Mouse (Mus musculus) forebrain, embryonic 16.5 days (tissue): ENCODE results near the gene Kcnj8. TPM values are rescaled to one million over a fixed set of nuclear protein-coding genes. Genes with fewer than 3 reads are reported as not detected.

Experiments
- ATAC-seq: fragments of 200-750 bp; cut with Nextera tagmentation; 2 replicates; pipeline ENCODE4 v1.8.0; 2017; ENCODE audit warnings: mild to moderate bottlenecking, moderate library complexity
- H3K27ac ChIP-seq: fragments of 300-500 bp; sonication (generic); 2 replicates; pipeline ENCODE4 v1.5.1; 2014; ENCODE audit warnings: low read length, control low read depth
- H3K27me3 ChIP-seq: fragments of 300-500 bp; sonication (generic); replicated peaks from 2 replicates; pipeline ENCODE4 v1.6.1; 2014; ENCODE audit warnings: low read length; ENCODE audit not compliant: control insufficient read depth, insufficient read depth
- H3K36me3 ChIP-seq: fragments of 300-500 bp; sonication (generic); 2 replicates; pipeline ENCODE4 v1.6.1; 2014; ENCODE audit not compliant: control insufficient read depth, insufficient read depth
- H3K4me1 ChIP-seq: fragments of 300-500 bp; sonication (generic); replicated peaks from 2 replicates; pipeline ENCODE4 v1.6.1; 2014; ENCODE audit warnings: low read length; ENCODE audit not compliant: control insufficient read depth, insufficient read depth
- H3K4me2 ChIP-seq: fragments of 300-500 bp; sonication (generic); 2 replicates; pipeline ENCODE4 v1.6.1; 2014; ENCODE audit warnings: mild to moderate bottlenecking, low read length, control low read depth
- H3K4me3 ChIP-seq: fragments of 300-500 bp; sonication (generic); replicated peaks from 2 replicates; pipeline ENCODE4 v1.5.1; 2014; ENCODE audit warnings: mild to moderate bottlenecking, low read length, control low read depth
- H3K9ac ChIP-seq: fragments of 300-500 bp; sonication (generic); replicated peaks from 2 replicates; pipeline ENCODE4 v1.6.1; 2014; ENCODE audit warnings: low read depth, low read length, control low read depth
- H3K9me3 ChIP-seq: fragments of 300-500 bp; sonication (generic); 2 replicates; pipeline ENCODE4 v1.6.1; 2016; ENCODE audit warnings: low read length; ENCODE audit not compliant: control insufficient read depth
- WGBS: fragments of 180-500 bp; shearing (Covaris S2); extraction: QIAGEN DNeasy Blood & Tissue Kit; methylation state at CpG from one replicate; pipeline ENCODE4 v1.1.7; 2014; 5-methylcytosine and 5-hydroxymethylcytosine counted together
- polyA plus RNA-seq: library from polyadenylated mRNA; unstranded; fragments of >200 nt; fragmentation: Nextera tagmentation; extraction: Ambion mirVana; gene quantifications from 2 replicates; pipeline ENCODE4 v1.2.1, GENCODE M21; 2015

Kcnj8 gene
- polyA plus RNA-seq, 1 experiment from 2014 or later = 13.0 TPM

DNA sequence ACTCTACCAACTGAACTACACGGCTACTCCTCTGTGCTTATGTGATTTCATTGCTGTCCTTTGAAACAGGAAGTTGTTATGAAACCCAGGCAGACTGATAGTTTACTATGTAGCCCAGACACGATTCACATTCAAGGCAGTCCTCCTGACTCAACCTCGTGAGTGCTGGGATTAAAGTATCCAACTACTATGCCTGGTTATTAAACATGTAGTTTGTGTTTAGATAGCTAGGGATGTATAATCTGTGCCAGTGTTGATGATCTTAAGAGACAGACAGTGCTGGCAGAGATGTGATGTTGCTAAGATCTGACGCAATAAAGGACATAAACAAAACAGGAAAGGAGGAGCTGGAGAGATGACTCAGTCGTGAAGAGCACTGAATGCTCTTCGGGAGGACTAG is 1.5 kb upstream of the Kcnj8 start:
- no peak overlapping the region for H3K9ac ChIP-seq
- peaks cover 34% of the 10 kb centered on the region for H3K27me3 ChIP-seq
- no peaks in the 10 kb centered on the region for H3K36me3 ChIP-seq
- H3K27ac ChIP-seq = no peak overlapping the region
- no peak overlapping the region for H3K4me2 ChIP-seq
- no peak overlapping the region for H3K4me3 ChIP-seq
- ATAC-seq = no peak
- H3K9me3 ChIP-seq = no peaks in the 10 kb centered on the region
- WGBS = 64% methylated on average over 6 of the region's 6 CpGs
- peaks cover 19% of the 10 kb centered on the region for H3K4me1 ChIP-seq

GRCm38 (mm10) chr6:142571629-142572360 is 381 bp upstream of the Kcnj8 start:
- Histone ChIP-seq H3K4me2 (peak overlapping the region; percentile 90), H3K4me3 (peak overlapping the region; percentile 50), H3K4me1 (peaks cover 19% of the 10 kb centered on the region), H3K9me3 (no peaks in the 10 kb centered on the region), H3K27me3 (peaks cover 38% of the 10 kb centered on the region), H3K27ac (no peak overlapping the region), H3K9ac (peak overlapping the region; percentile 51), H3K36me3 (no peaks in the 10 kb centered on the region)
- no peak for ATAC-seq
- WGBS = 5% methylated on average over 21 of the region's 21 CpGs

DNA sequence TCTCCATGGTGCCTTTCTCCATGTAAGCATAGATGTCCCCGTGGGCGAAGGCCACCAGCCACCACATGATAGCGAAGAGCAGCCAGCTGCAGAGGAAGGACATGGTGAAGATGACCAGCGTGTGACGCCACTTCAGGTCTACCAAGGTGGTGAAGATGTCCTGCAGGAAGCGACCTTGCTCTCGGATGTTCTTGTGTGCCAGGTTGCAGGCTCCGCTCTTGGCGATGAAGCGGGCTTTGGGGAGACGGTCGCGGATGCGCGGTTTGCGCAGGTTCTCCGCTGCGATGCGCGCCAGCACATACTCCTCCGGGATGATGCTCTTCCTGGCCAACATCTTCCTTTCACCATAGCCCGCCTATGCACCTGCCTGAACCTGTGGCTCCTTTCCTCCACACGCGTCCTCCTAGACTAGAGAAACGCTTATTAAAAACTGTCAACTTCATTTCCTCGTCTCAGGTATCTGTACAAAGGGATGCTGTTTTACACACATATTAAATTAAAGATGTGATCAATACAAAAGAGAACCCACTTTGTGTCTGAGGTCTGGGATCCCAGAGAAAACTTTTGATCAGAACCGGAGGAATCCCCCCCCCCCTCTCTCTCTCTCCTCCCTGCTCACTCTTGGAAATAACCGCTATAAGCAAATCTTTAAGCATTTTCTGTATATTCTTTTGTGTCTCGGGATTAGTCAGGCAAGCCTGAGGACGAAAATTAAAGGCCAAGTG is 1.2 kb downstream of the Kcnj8 start:
- no peak overlapping the region for H3K27ac ChIP-seq
- peak overlapping the region; percentile 29; the same call in 1 of the 2 replicates for H3K9ac ChIP-seq
- no peaks in the 10 kb centered on the region for H3K9me3 ChIP-seq
- H3K4me1 ChIP-seq = peaks cover 19% of the 10 kb centered on the region
- H3K4me2 ChIP-seq = peak overlapping the region; percentile 90
- H3K4me3 ChIP-seq = peak overlapping the region; percentile 18
- 6% methylated on average over 30 of the region's 30 CpGs for WGBS
- no peaks in the 10 kb centered on the region for H3K36me3 ChIP-seq
- H3K27me3 ChIP-seq = peaks cover 38% of the 10 kb centered on the region
- ATAC-seq = 0 out of 2 replicates have a peak, but pooled peaks have one; percentile 26

GRCm38 (mm10) chr6:142568713-142569357 is 2.6 kb downstream of the Kcnj8 start:
- Histone ChIP-seq H3K9me3 (no peaks in the 10 kb centered on the region), H3K27ac (no peak overlapping the region), H3K4me1 (peaks cover 19% of the 10 kb centered on the region), H3K9ac (no peak overlapping the region), H3K4me2 (no peak overlapping the region), H3K36me3 (no peaks in the 10 kb centered on the region), H3K4me3 (no peak overlapping the region), H3K27me3 (peaks cover 38% of the 10 kb centered on the region)
- ATAC-seq = no peak
- WGBS = 37% methylated on average over 7 of the region's 7 CpGs

- no peaks in the 10 kb centered on the region for H3K9me3 ChIP-seq
- WGBS = 33% methylated on average over 5 of the region's 5 CpGs
- no peak overlapping the region for H3K4me3 ChIP-seq
- no peak for ATAC-seq
- H3K27me3 ChIP-seq = peaks cover 34% of the 10 kb centered on the region
- peaks cover 19% of the 10 kb centered on the region for H3K4me1 ChIP-seq
- no peak overlapping the region for H3K4me2 ChIP-seq
- no peaks in the 10 kb centered on the region for H3K36me3 ChIP-seq
- no peak overlapping the region for H3K27ac ChIP-seq
- no peak overlapping the region for H3K9ac ChIP-seq
Observed at GRCm38 (mm10) chr6:142567452-142567851, 4.0 kb downstream of the Kcnj8 start.

- WGBS = 94% methylated on average over 3 of the region's 3 CpGs
- H3K9me3 ChIP-seq = no peaks in the 10 kb centered on the region
- H3K4me1 ChIP-seq = no peaks in the 10 kb centered on the region
- H3K27me3 ChIP-seq = peaks cover 18% of the 10 kb centered on the region
- H3K27ac ChIP-seq = no peak overlapping the region
- no peak overlapping the region for H3K4me3 ChIP-seq
- no peak overlapping the region for H3K9ac ChIP-seq
- ATAC-seq = no peak
- no peak overlapping the region for H3K4me2 ChIP-seq
- no peaks in the 10 kb centered on the region for H3K36me3 ChIP-seq
Observed at GRCm38 (mm10) chr6:142564746-142565145, 6.7 kb downstream of the Kcnj8 start.

DNA sequence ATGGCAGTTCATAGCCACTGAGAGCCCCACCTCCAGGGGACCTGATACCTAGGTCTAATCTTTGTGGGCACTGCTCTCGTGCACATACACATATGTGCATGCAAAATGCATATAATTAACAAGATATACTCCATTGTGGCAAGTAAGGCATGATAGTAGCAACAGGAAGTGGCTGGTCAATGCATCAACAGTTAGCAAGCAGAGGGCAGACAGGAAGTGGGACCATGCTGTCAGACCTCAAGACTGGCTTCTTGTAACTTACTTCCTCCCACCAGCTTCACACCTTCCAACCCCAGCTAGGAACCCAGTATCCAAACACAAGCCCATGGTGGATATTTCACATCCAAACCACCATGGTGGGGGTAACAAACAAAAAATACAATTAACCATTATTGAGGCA is 10.3 kb downstream of the Kcnj8 start:
- Histone ChIP-seq H3K4me1 (no peaks in the 10 kb centered on the region), H3K36me3 (no peaks in the 10 kb centered on the region), H3K4me2 (no peak overlapping the region), H3K9me3 (no peaks in the 10 kb centered on the region), H3K4me3 (no peak overlapping the region), H3K9ac (no peak overlapping the region), H3K27me3 (no peaks in the 10 kb centered on the region), H3K27ac (no peak overlapping the region)
- no peak for ATAC-seq
- 78% methylated on average over 1 of the region's 1 CpGs for WGBS

- 86% methylated on average over 10 of the region's 10 CpGs for WGBS
- H3K27me3 ChIP-seq = no peaks in the 10 kb centered on the region
- H3K4me3 ChIP-seq = no peak overlapping the region
- no peaks in the 10 kb centered on the region for H3K36me3 ChIP-seq
- H3K4me1 ChIP-seq = no peaks in the 10 kb centered on the region
- no peak for ATAC-seq
- H3K9me3 ChIP-seq = no peaks in the 10 kb centered on the region
- H3K4me2 ChIP-seq = no peak overlapping the region
- H3K9ac ChIP-seq = no peak overlapping the region
- H3K27ac ChIP-seq = no peak overlapping the region
Observed at GRCm38 (mm10) chr6:142558772-142559679, 12.4 kb downstream of the Kcnj8 start.
